Mouse (Mus musculus) brain, embryonic 18.5 days (tissue): ENCODE measurements around the gene Cnbp.
A peak's percentile ranks its signal among the peaks of the same experiment; 100 is the strongest.

Experiments
- DNase-seq: peaks from one replicate; pipeline ENCODE4 v3.0.0-alpha.2; 2012; ENCODE audit warnings: low read depth, low spot score

Cnbp gene

GRCm38 (mm10) chr6:87850900-87851614, at the start of gene Cnbp:
Gene Cnbp (minus strand): TSS chr6:87851106.
- peak; percentile 92 for DNase-seq

GRCm38 (mm10) chr6:87898028-87898427, 47.1 kb upstream of the Cnbp start:
- no peak for DNase-seq

GRCm38 (mm10) chr6:87893931-87894330, 43.0 kb upstream of the Cnbp start:
- DNase-seq: no peak

- peak; percentile 94 for DNase-seq
Observed at GRCm38 (mm10) chr6:87887594-87888233, 36.8 kb upstream of the Cnbp start, which contains the start of gene Copg1. Gene Copg1 (plus strand): TSS chr6:87887814.

- no peak for DNase-seq
Observed at GRCm38 (mm10) chr6:87886721-87887120, 35.8 kb upstream of the Cnbp start.

GRCm38 (mm10) chr6:87882816-87883215, 31.9 kb upstream of the Cnbp start:
- peak; percentile 36 for DNase-seq

GRCm38 (mm10) chr6:87882221-87882620, 31.3 kb upstream of the Cnbp start:
- no peak for DNase-seq

GRCm38 (mm10) chr6:87879628-87880027, 28.7 kb upstream of the Cnbp start:
- DNase-seq: no peak

- DNase-seq: no peak
Observed at GRCm38 (mm10) chr6:87879010-87879409, 28.1 kb upstream of the Cnbp start.

GRCm38 (mm10) chr6:87876068-87876643, 25.2 kb upstream of the Cnbp start:
- no peak for DNase-seq

- DNase-seq: no peak
Observed at GRCm38 (mm10) chr6:87875562-87875961, 24.7 kb upstream of the Cnbp start.

- no peak for DNase-seq
Observed at GRCm38 (mm10) chr6:87875083-87875482, 24.2 kb upstream of the Cnbp start.

- DNase-seq: no peak
Observed at GRCm38 (mm10) chr6:87873963-87874362, 23.1 kb upstream of the Cnbp start.

GRCm38 (mm10) chr6:87873104-87873503, 22.2 kb upstream of the Cnbp start:
- DNase-seq: no peak

GRCm38 (mm10) chr6:87871240-87871639, 20.3 kb upstream of the Cnbp start:
- DNase-seq: no peak

- DNase-seq: no peak
Observed at GRCm38 (mm10) chr6:87870440-87870839, 19.5 kb upstream of the Cnbp start.

GRCm38 (mm10) chr6:87868871-87869506, 18.1 kb upstream of the Cnbp start:
- DNase-seq: no peak

GRCm38 (mm10) chr6:87867256-87867655, 16.4 kb upstream of the Cnbp start:
- DNase-seq: no peak

- no peak for DNase-seq
Observed at GRCm38 (mm10) chr6:87866211-87866610, 15.3 kb upstream of the Cnbp start.

- no peak for DNase-seq
Observed at GRCm38 (mm10) chr6:87857071-87857470, 6.2 kb upstream of the Cnbp start.

GRCm38 (mm10) chr6:87853446-87853845, 2.5 kb upstream of the Cnbp start:
- no peak for DNase-seq

GRCm38 (mm10) chr6:87851871-87852270, 965 bp upstream of the Cnbp start:
- DNase-seq: no peak
